Mouse (Mus musculus) splenic B cell, adult 2 months (primary cell): ENCODE measurements around the gene Rp2.

Experiments
- DNase-seq: peaks from one replicate; pipeline ENCODE4 v3.0.0-alpha.2; 2011; ENCODE audit warnings: low read depth, low spot score
- H3K27me3 ChIP-seq: 2 replicates; pipeline ENCODE4 v1.6.1; 2012; ENCODE audit warnings: mild to moderate bottlenecking, low read length, moderate library complexity, mixed read lengths; ENCODE audit not compliant: control insufficient read depth, poor library complexity, insufficient read depth, severe bottlenecking
- H3K36me3 ChIP-seq: 2 replicates; pipeline ENCODE4 v1.6.1; 2012; ENCODE audit warnings: mild to moderate bottlenecking, low read length, moderate library complexity, mixed read lengths; ENCODE audit not compliant: control insufficient read depth, poor library complexity, insufficient read depth, severe bottlenecking

Gene Rp2

GRCm38 (mm10) chrX:20406909-20407308 lies 42.6 kb downstream of the Rp2 start:
- DNase-seq = no peak
- Histone ChIP-seq H3K36me3 (no peaks in the 10 kb centered on the region), H3K27me3 (no peaks in the 10 kb centered on the region)

- Histone ChIP-seq H3K36me3 (no peaks in the 10 kb centered on the region), H3K27me3 (no peaks in the 10 kb centered on the region)
- DNase-seq = no peak
These were observed 43.4 kb downstream of the Rp2 start for GRCm38 (mm10) chrX:20407676-20408075.

GRCm38 (mm10) chrX:20411382-20411781 lies 47.1 kb downstream of the Rp2 start:
- DNase-seq = no peak
- Histone ChIP-seq H3K36me3 (no peaks in the 10 kb centered on the region), H3K27me3 (no peaks in the 10 kb centered on the region)

- no peak for DNase-seq
These were observed 47.9 kb downstream of the Rp2 start for GRCm38 (mm10) chrX:20412221-20412620.

GRCm38 (mm10) chrX:20414885-20415622 lies 50.8 kb downstream of the Rp2 start:
- Histone ChIP-seq H3K27me3 (no peaks in the 10 kb centered on the region), H3K36me3 (no peaks in the 10 kb centered on the region)
- DNase-seq = no peak

More at GRCm38 (mm10) chrX:20412221-20412620, 47.9 kb downstream of the Rp2 start:
- H3K27me3 ChIP-seq = no peaks in the 10 kb centered on the region
- H3K36me3 ChIP-seq = no peaks in the 10 kb centered on the region

- DNase-seq = no peak
- H3K27me3 ChIP-seq = no peaks in the 10 kb centered on the region
- no peaks in the 10 kb centered on the region for H3K36me3 ChIP-seq
These were observed 54.2 kb downstream of the Rp2 start for GRCm38 (mm10) chrX:20418461-20418860.

- Histone ChIP-seq H3K27me3 (no peaks in the 10 kb centered on the region), H3K36me3 (no peaks in the 10 kb centered on the region)
- no peak for DNase-seq
These were observed 55.3 kb downstream of the Rp2 start for GRCm38 (mm10) chrX:20419536-20419935.

GRCm38 (mm10) chrX:20425140-20425838 lies 61.0 kb downstream of the Rp2 start, which contains the start of gene Jade3:
TSS of gene Jade3 (plus strand) at chrX:20425688.
- no peaks in the 10 kb centered on the region for H3K27me3 ChIP-seq
- peak; percentile 83 for DNase-seq
- no peaks in the 10 kb centered on the region for H3K36me3 ChIP-seq

GRCm38 (mm10) chrX:20425839-20426449 lies 61.7 kb downstream of the Rp2 start:
- H3K36me3 ChIP-seq = no peaks in the 10 kb centered on the region
- DNase-seq = peak; percentile 36
- H3K27me3 ChIP-seq = no peaks in the 10 kb centered on the region
